10 mouse cellular contexts compared by ENCODE assay signal in the genomic region with DNA sequence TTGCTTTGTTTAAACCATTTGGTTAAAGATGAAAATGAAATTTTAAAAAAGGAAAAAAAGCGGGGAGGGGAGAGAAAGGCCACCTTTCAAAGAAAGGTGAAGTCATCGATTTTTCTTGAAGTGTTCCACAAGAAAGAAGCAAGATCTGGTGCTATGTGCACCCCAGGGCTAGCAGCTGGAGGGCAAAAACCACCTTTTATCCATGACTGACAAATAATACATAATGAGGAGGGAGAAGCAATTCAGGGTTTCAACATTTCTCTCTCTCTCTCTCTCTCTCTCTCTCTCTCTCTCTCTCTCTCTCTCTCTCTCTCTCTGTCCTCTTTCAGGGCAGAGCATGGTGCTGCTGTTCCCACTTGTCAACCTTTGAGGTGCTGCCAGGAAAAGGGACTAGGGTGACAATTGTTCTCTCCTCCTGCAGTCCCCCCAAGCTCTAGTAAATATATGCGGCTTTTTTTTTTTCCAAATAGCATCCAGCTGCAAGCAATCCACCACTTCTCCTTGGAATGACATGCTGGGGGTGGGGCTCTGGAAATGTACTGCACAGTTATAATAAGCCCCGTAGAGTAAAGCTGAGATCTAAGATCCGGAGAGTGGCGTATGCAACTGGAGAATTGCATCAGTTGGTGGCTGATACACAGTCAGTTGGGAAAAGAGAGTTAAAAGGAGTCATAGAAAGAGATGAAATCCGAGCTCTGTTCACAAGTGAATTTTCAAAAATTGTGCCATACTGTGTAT.
A peak's percentile ranks its signal among the peaks of the same experiment; 100 is the strongest.
DNase-seq lines count a peak whose midpoint lies in the region; ATAC-seq and TF ChIP-seq lines count a peak whose summit lies in the region.
"Had no signal": no experiment of that assay in that cellular context is flagged by ENCODE, and none has a peak within 500 bp of the region (broad histone marks: within the 10 kb centered on the region; RNA-seq: fewer than 3 reads in every experiment).

No protein-coding gene starts in this region.

- H3K4me2 ChIP-seq in lung, embryonic 14.5 days, result no peak overlapping the region
- 0 out of 2 replicates have a peak overlapping the region, but pooled peaks have one; percentile 11 for H3K4me2 ChIP-seq in forebrain, postnatal 0 days (ENCODE audit: low read depth)
- peak overlapping the region; percentile 32 for H3K4me2 ChIP-seq in midbrain, embryonic 14.5 days (ENCODE audit: low read length)
- H3K4me2 ChIP-seq in heart, embryonic 12.5 days, result no peak overlapping the region
- H3K4me2 ChIP-seq: hindbrain, embryonic 15.5 days; limb, embryonic 15.5 days; neural tube, embryonic 12.5 days had no signal

- no peaks in the 10 kb centered on the region for H3K9me3 ChIP-seq in lung, embryonic 14.5 days (ENCODE audit: low read depth, low read length)
- no peaks in the 10 kb centered on the region for H3K9me3 ChIP-seq in embryonic facial prominence, embryonic 10.5 days
- no peaks in the 10 kb centered on the region for H3K9me3 ChIP-seq in forebrain, postnatal 0 days (ENCODE audit: low read length)
- H3K9me3 ChIP-seq in midbrain, embryonic 14.5 days (ENCODE audit: control insufficient read depth, low read length), result no peaks in the 10 kb centered on the region
- no peaks in the 10 kb centered on the region for H3K9me3 ChIP-seq in heart, embryonic 12.5 days (replicated peaks)
- H3K9me3 ChIP-seq: hindbrain, embryonic 15.5 days; limb, embryonic 15.5 days; neural tube, embryonic 12.5 days had no signal

- peak; percentile 98 for ATAC-seq in lung, embryonic 14.5 days (ENCODE audit: insufficient read depth)
- ATAC-seq in forebrain, postnatal 0 days, result peak; percentile 96
- ATAC-seq in midbrain, embryonic 14.5 days (ENCODE audit: low FRiP score, low TSS enrichment), result peak; percentile 81; the same call in 1 of the 2 replicates
- ATAC-seq in erythroblast, adult 5-6 weeks (replicated peaks; ENCODE audit: low FRiP score, poor library complexity, severe bottlenecking), result no peak
- no peak for ATAC-seq in heart, embryonic 12.5 days (ENCODE audit: insufficient number of reproducible peaks, low FRiP score)

- H3K27me3 ChIP-seq in lung, embryonic 14.5 days (ENCODE audit: insufficient read depth, low read length), result no peaks in the 10 kb centered on the region
- H3K27me3 ChIP-seq in embryonic facial prominence, embryonic 10.5 days (replicated peaks; ENCODE audit: low read depth, poor library complexity, severe bottlenecking), result no peaks in the 10 kb centered on the region
- no peaks in the 10 kb centered on the region for H3K27me3 ChIP-seq in forebrain, postnatal 0 days (ENCODE audit: insufficient read depth, low read length)
- no peaks in the 10 kb centered on the region for H3K27me3 ChIP-seq in midbrain, embryonic 14.5 days (ENCODE audit: control insufficient read depth, insufficient read depth, low read length)
- no peaks in the 10 kb centered on the region for H3K27me3 ChIP-seq in heart, embryonic 12.5 days (replicated peaks)
- H3K27me3 ChIP-seq: hindbrain, embryonic 15.5 days; limb, embryonic 15.5 days; neural tube, embryonic 12.5 days had no signal

- 40% methylated on average over 7 of the region's 7 CpGs for WGBS in lung, embryonic 14.5 days
- 44% methylated on average over 7 of the region's 7 CpGs for WGBS in embryonic facial prominence, embryonic 10.5 days
- WGBS in forebrain, postnatal 0 days, result 20% methylated on average over 7 of the region's 7 CpGs
- 27% methylated on average over 7 of the region's 7 CpGs for WGBS in midbrain, embryonic 14.5 days
- 58% methylated on average over 7 of the region's 7 CpGs for WGBS in heart, embryonic 12.5 days

- TF ChIP-seq CTCF in lung, embryonic 14.5 days (IDR thresholded peaks at IDR 0.05; ENCODE audit: low read depth), result no peak
- TF ChIP-seq CTCF in forebrain, postnatal 0 days (IDR thresholded peaks at IDR 0.05; ENCODE audit: low read depth), result no peak

- DNase-seq in lung, embryonic 14.5 days, result peak; percentile 88
- DNase-seq in lung, adult 18-20 months, result no peak
- DNase-seq in embryonic facial prominence, embryonic 10.5 days (ENCODE audit: low spot score), result peak; percentile 66
- peak; percentile 61 for DNase-seq in forebrain, postnatal 0 days
- DNase-seq in midbrain, embryonic 14.5 days, result peak; percentile 75

- no peaks in the 10 kb centered on the region for H3K36me3 ChIP-seq in lung, embryonic 14.5 days (ENCODE audit: insufficient read depth)
- no peaks in the 10 kb centered on the region for H3K36me3 ChIP-seq in embryonic facial prominence, embryonic 10.5 days (replicated peaks)
- no peaks in the 10 kb centered on the region for H3K36me3 ChIP-seq in forebrain, postnatal 0 days (ENCODE audit: insufficient read depth)
- H3K36me3 ChIP-seq in midbrain, embryonic 14.5 days (ENCODE audit: control insufficient read depth, insufficient read depth, low read length), result no peaks in the 10 kb centered on the region
- no peaks in the 10 kb centered on the region for H3K36me3 ChIP-seq in heart, embryonic 12.5 days
- H3K36me3 ChIP-seq: hindbrain, embryonic 15.5 days; limb, embryonic 15.5 days; neural tube, embryonic 12.5 days had no signal

- H3K9ac ChIP-seq in lung, embryonic 14.5 days, result no peak overlapping the region
- H3K9ac ChIP-seq in forebrain, postnatal 0 days, result 0 out of 2 replicates have a peak overlapping the region, but pooled peaks have one; percentile 6
- H3K9ac ChIP-seq in midbrain, embryonic 14.5 days (replicated peaks; ENCODE audit: low read length), result 0 out of 2 replicates have a peak overlapping the region, but pooled peaks have one; percentile 26
- H3K9ac ChIP-seq in heart, embryonic 12.5 days, result no peak overlapping the region
- H3K9ac ChIP-seq: hindbrain, embryonic 15.5 days; limb, embryonic 15.5 days; neural tube, embryonic 12.5 days had no signal

- no peaks in the 10 kb centered on the region for H3K4me1 ChIP-seq in lung, embryonic 14.5 days (ENCODE audit: insufficient read depth)
- peaks cover 14% of the 10 kb centered on the region for H3K4me1 ChIP-seq in embryonic facial prominence, embryonic 10.5 days
- no peaks in the 10 kb centered on the region for H3K4me1 ChIP-seq in forebrain, postnatal 0 days (ENCODE audit: insufficient read depth)
- H3K4me1 ChIP-seq in midbrain, embryonic 14.5 days (ENCODE audit: control insufficient read depth, insufficient read depth, low read length), result no peaks in the 10 kb centered on the region
- H3K4me1 ChIP-seq in heart, embryonic 12.5 days (replicated peaks), result no peaks in the 10 kb centered on the region
- H3K4me1 ChIP-seq: neural tube, embryonic 12.5 days had no signal

- H3K27ac ChIP-seq in lung, embryonic 14.5 days (ENCODE audit: low read depth), result peak overlapping the region; percentile 54; the same call in 1 of the 2 replicates
- peak overlapping the region; percentile 80 for H3K27ac ChIP-seq in embryonic facial prominence, embryonic 10.5 days (replicated peaks)
- H3K27ac ChIP-seq in forebrain, postnatal 0 days (ENCODE audit: low read depth, low read length), result peak overlapping the region; percentile 64
- H3K27ac ChIP-seq in midbrain, embryonic 14.5 days (replicated peaks; ENCODE audit: low read depth, low read length), result peak overlapping the region; percentile 66
- H3K27ac ChIP-seq in heart, embryonic 12.5 days (ENCODE audit: poor library complexity, severe bottlenecking), result no peak overlapping the region
- H3K27ac ChIP-seq: hindbrain, embryonic 15.5 days; limb, embryonic 15.5 days; neural tube, embryonic 12.5 days had no signal

- H3K4me3 ChIP-seq in lung, embryonic 14.5 days (ENCODE audit: low read depth, low read length), result no peak overlapping the region
- H3K4me3 ChIP-seq in embryonic facial prominence, embryonic 10.5 days, result no peak overlapping the region; the same call in 1 of the 2 replicates
- H3K4me3 ChIP-seq in forebrain, postnatal 0 days (ENCODE audit: low read depth, low read length), result no peak overlapping the region
- H3K4me3 ChIP-seq in midbrain, embryonic 14.5 days (replicated peaks; ENCODE audit: low read depth, low read length), result no peak overlapping the region
- no peak overlapping the region for H3K4me3 ChIP-seq in heart, embryonic 12.5 days
- H3K4me3 ChIP-seq: hindbrain, embryonic 15.5 days; limb, embryonic 15.5 days; neural tube, embryonic 12.5 days had no signal

Comparison
In these comparisons a context has a peak if more than half of its experiments do, and no peak if none do; other contexts are left out.
1. DNase-seq: peak in lung, embryonic 14.5 days (single experiment), embryonic facial prominence, embryonic 10.5 days (single experiment), forebrain, postnatal 0 days (single experiment) and midbrain, embryonic 14.5 days (single experiment); none in lung, adult 18-20 months (0 of 2).
2. ATAC-seq: peak in lung, embryonic 14.5 days (single experiment), forebrain, postnatal 0 days (single experiment) and midbrain, embryonic 14.5 days (single experiment); none in erythroblast, adult 5-6 weeks (single experiment) and heart, embryonic 12.5 days (single experiment).
3. H3K4me2 ChIP-seq: peak in forebrain, postnatal 0 days (single experiment) and midbrain, embryonic 14.5 days (single experiment); none in lung, embryonic 14.5 days (single experiment) and heart, embryonic 12.5 days (single experiment).
4. H3K9ac ChIP-seq: peak in forebrain, postnatal 0 days (single experiment) and midbrain, embryonic 14.5 days (single experiment); none in lung, embryonic 14.5 days (single experiment) and heart, embryonic 12.5 days (single experiment).